Mouse (Mus musculus) layer of hippocampus, postnatal 25 days (tissue): ENCODE data around the gene Trp53rka. TPM values are rescaled to one million over a fixed set of nuclear protein-coding genes. Genes with fewer than 3 reads are reported as not detected.

ENCODE experiments used
- total RNA-seq, 2 experiments: library from RNA; stranded (reverse); gene quantifications; 2 replicates each; pipeline ENCODE4 v1.2.3; 2021

Trp53rka gene
- total RNA-seq, 2 experiments from 2014 or later: 18.3 to 19.6 TPM

Other genes with a start within 250 kb of the Trp53rka start
- 10 to 100 TPM; 93.2 to 96.7 TPM for gene Slc35c2, start 205.5 kb downstream of the Trp53rka start, total RNA-seq
- 100 to 1,000 TPM; 191 to 202 TPM for gene Elmo2, start 166.8 kb downstream of the Trp53rka start, total RNA-seq
- gene Zfp663, start 124.6 kb downstream of the Trp53rka start, total RNA-seq: under 1 TPM; 0.39 to 0.40 TPM
- gene Zfp334, start 105.1 kb downstream of the Trp53rka start, total RNA-seq: 10 to 100 TPM; 13.8 to 14.6 TPM
- not detected for gene Ocstamp, start 92.9 kb downstream of the Trp53rka start, total RNA-seq
- 1 to 10 TPM; 8.8 to 9.9 TPM for gene Slc13a3, start 20.1 kb downstream of the Trp53rka start, total RNA-seq
- gene Slc2a10, start 10.5 kb upstream of the Trp53rka start, total RNA-seq: 1 to 10 TPM; 1.2 to 1.4 TPM
- gene Eya2, start 101.7 kb upstream of the Trp53rka start, total RNA-seq: 1 to 10 TPM; 3.8 to 4.8 TPM